Mouse (Mus musculus) liver, postnatal 0 days (tissue): ENCODE measurements around the gene Gm20388. TPM values are rescaled to one million over a fixed set of nuclear protein-coding genes. Genes with fewer than 3 reads are reported as not detected.

Experiments
- ATAC-seq: fragments of 200-750 bp; cut with Nextera tagmentation; 2 replicates; pipeline ENCODE4 v1.8.0; 2017; ENCODE audit warnings: mild to moderate bottlenecking, moderate library complexity
- DNase-seq: peaks from one replicate; pipeline ENCODE4 v3.0.0-alpha.2; 2016
- H3K27ac ChIP-seq: fragments of 300-500 bp; sonication (generic); 2 replicates; pipeline ENCODE4 v1.5.1; 2014; ENCODE audit warnings: antibody characterized with exemption, moderate library complexity, mild to moderate bottlenecking, low read depth
- H3K27me3 ChIP-seq: fragments of 300-500 bp; sonication (generic); 2 replicates; pipeline ENCODE4 v1.6.1; 2014; ENCODE audit warnings: low read length, control low read depth, mixed read lengths; ENCODE audit not compliant: insufficient read depth
- H3K36me3 ChIP-seq: fragments of 300-500 bp; sonication (generic); replicated peaks from 2 replicates; pipeline ENCODE4 v1.6.1; 2014; ENCODE audit warnings: mild to moderate bottlenecking, control low read depth, low read length, moderate library complexity, mixed read lengths; ENCODE audit not compliant: insufficient read depth
- H3K4me1 ChIP-seq: fragments of 300-500 bp; sonication (generic); 2 replicates; pipeline ENCODE4 v1.6.1; 2014; ENCODE audit warnings: antibody characterized with exemption, mild to moderate bottlenecking, control low read depth; ENCODE audit not compliant: insufficient read depth
- H3K4me2 ChIP-seq: fragments of 300-500 bp; sonication (generic); 2 replicates; pipeline ENCODE4 v1.6.1; 2014; ENCODE audit warnings: low read depth, mild to moderate bottlenecking, low read length, moderate library complexity, mixed read lengths
- H3K4me3 ChIP-seq: fragments of 300-500 bp; sonication (generic); 2 replicates; pipeline ENCODE4 v1.5.1; 2014; ENCODE audit warnings: low read depth, low read length
- H3K9ac ChIP-seq: fragments of 300-500 bp; sonication (generic); replicated peaks from 2 replicates; pipeline ENCODE4 v1.6.1; 2014; ENCODE audit warnings: mild to moderate bottlenecking, moderate library complexity
- H3K9me3 ChIP-seq: fragments of 300-500 bp; sonication (generic); 2 replicates; pipeline ENCODE4 v1.6.1; 2016; ENCODE audit warnings: mild to moderate bottlenecking, control low read depth, low read length, mixed read lengths
- CTCF ChIP-seq: sonication (generic); IDR thresholded peaks from 2 replicates; pipeline ENCODE4 v1.5.1; 2016; ENCODE audit warnings: antibody characterized with exemption, low read depth
- EP300 ChIP-seq: IDR thresholded peaks from 2 replicates; pipeline ENCODE4 v1.6.1; 2016; ENCODE audit warnings: antibody characterized with exemption, low read depth, mild to moderate bottlenecking
- WGBS: fragments of 180-500 bp; shearing (Covaris S2); extraction: QIAGEN DNeasy Blood & Tissue Kit; methylation state at CpG from one replicate; pipeline ENCODE4 v1.1.7; 2014; ENCODE audit not compliant: insufficient replicate concordance; 5-methylcytosine and 5-hydroxymethylcytosine counted together
- polyA plus RNA-seq: library from polyadenylated mRNA; unstranded; fragments of >200 nt; fragmentation: Nextera tagmentation; extraction: Ambion mirVana; gene quantifications from 2 replicates; pipeline ENCODE4 v1.2.1, GENCODE M21; 2015

Gene Gm20388
- polyA plus RNA-seq, 1 experiment from 2014 or later, result not detected

DNA sequence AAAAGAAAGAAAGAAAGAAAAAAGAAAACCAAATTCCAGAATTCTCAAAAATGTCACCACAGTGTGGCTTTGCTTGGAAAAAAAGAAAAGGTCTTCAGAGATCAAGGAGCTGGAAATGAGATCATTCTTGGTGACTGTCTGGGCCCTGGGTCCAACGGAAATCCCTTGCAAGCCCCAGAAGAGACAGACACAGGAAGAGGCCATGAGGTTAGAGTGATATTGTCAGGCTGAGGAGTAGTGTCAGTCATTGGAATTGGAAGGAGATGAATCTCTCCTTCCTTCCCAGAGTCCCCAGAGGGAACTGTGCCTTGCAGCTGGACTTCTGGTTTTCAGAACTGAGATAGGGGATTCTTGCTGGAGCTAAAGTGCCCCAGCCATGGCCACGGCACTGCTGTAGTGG, 788.9 kb downstream of the Gm20388 start:
- Histone ChIP-seq H3K27me3 (no peaks in the 10 kb centered on the region), H3K4me3 (no peak overlapping the region), H3K9me3 (no peaks in the 10 kb centered on the region), H3K36me3 (no peaks in the 10 kb centered on the region), H3K27ac (peak overlapping the region; percentile 48; the same call in 1 of the 2 replicates), H3K9ac (no peak overlapping the region), H3K4me1 (peaks cover 12% of the 10 kb centered on the region), H3K4me2 (no peak overlapping the region)
- DNase-seq (no peak), ATAC-seq (0 out of 2 replicates have a peak, but pooled peaks have one; percentile 15)
- TF ChIP-seq EP300 (no peak), CTCF (no peak)
- 41% methylated on average over 2 of the region's 2 CpGs for WGBS

DNA sequence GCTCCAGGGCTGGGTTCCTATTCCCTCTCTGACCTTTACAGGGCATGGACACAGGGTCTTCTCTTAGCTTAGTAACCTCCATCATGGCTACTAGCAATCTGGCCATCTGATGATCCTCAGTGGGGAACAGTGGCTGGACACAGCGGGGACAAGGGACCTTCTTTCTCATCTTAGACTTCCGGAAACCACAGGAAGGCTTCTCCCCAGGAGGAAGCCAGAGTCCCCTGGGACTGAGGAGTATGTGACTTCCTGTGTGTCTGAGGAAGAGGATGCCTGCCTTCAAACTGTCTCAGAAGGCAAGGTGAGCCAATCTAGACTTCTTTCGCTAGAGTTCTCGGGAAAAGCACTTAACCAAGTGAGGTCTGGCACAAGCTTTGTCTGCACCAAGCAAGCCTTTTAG, 789.4 kb downstream of the Gm20388 start:
- WGBS, result 43% methylated on average over 4 of the region's 4 CpGs
- Histone ChIP-seq H3K36me3 (no peaks in the 10 kb centered on the region), H3K9ac (no peak overlapping the region), H3K4me3 (no peak overlapping the region), H3K4me2 (no peak overlapping the region), H3K27ac (peak overlapping the region; percentile 48; the same call in 1 of the 2 replicates), H3K9me3 (no peaks in the 10 kb centered on the region), H3K4me1 (peaks cover 12% of the 10 kb centered on the region), H3K27me3 (no peaks in the 10 kb centered on the region)
- TF ChIP-seq EP300 (no peak), CTCF (no peak)
- ATAC-seq, result no peak
- DNase-seq, result no peak

DNA sequence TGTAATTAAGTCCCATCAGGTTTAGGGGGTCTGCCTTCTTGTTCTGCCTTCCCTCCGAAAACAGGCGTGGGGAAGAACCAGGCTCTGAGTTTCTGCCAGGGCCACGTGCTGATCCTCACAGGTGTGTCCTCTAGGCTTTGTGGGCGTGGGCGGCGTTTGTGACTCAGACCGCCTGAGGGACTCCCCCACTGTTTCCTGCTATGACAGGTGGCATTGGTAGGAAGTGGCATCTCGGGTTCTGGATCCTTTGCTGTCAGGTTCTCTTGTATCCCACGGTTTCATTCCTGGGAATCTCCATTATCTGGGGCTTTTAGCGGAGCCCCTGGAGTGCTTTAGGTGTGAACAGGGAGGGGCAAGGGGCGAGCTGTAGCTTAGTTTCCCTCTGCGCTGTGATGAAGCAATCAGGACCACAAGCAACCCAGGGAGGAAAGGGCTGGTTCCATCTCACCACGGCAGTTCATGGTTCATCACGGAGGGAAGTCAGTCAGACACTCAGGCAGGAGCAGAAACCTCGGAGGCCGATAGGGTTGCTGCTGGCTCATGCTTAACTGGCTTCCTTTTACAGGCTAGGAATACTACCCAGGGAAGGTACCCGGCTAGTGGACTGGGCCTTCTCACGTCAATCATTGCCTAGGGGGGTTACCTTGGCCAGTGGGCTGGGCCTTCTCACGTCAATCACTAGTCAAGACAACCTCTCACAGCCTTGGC, 791.3 kb downstream of the Gm20388 start:
- Histone ChIP-seq H3K27ac (no peak overlapping the region), H3K4me1 (peaks cover 12% of the 10 kb centered on the region), H3K36me3 (no peaks in the 10 kb centered on the region), H3K9ac (no peak overlapping the region), H3K4me3 (no peak overlapping the region), H3K27me3 (no peaks in the 10 kb centered on the region), H3K4me2 (0 out of 2 replicates have a peak overlapping the region, but pooled peaks have one; percentile 6), H3K9me3 (no peaks in the 10 kb centered on the region)
- ATAC-seq, result 0 out of 2 replicates have a peak, but pooled peaks have one; percentile 13
- TF ChIP-seq CTCF (no peak), EP300 (no peak)
- 28% methylated on average over 19 of the region's 19 CpGs for WGBS
- no peak for DNase-seq

DNA sequence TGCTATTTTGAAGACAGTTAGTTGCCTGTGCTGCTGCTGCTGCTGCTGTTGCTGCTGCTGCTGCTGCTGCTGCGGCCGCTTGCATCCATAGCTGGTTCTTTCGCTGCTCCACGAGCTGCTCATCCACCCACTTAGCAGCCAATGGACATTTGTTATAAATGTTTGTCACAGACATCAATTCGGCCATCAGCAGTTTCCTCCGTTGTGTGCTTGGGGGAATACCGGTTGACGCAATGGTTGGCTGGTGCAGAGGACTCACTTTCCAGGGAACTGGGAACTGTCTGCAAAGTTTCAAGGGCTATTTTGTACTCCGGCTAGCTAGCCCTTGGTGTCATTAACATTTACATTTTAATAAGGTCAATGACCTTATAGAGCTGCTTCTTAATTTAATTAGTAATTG, 793.6 kb downstream of the Gm20388 start:
- H3K27me3 ChIP-seq, result no peaks in the 10 kb centered on the region
- no peak for TF ChIP-seq EP300
- TF ChIP-seq CTCF, result no peak
- ATAC-seq (no peak), DNase-seq (no peak)
- no peaks in the 10 kb centered on the region for H3K9me3 ChIP-seq
- H3K4me2 ChIP-seq, result no peak overlapping the region
- H3K4me3 ChIP-seq, result no peak overlapping the region
- H3K27ac ChIP-seq, result no peak overlapping the region
- no peak overlapping the region for H3K9ac ChIP-seq
- H3K36me3 ChIP-seq, result no peaks in the 10 kb centered on the region
- 67% methylated on average over 9 of the region's 9 CpGs for WGBS
- peaks cover 12% of the 10 kb centered on the region; the same call in 1 of the 2 replicates for H3K4me1 ChIP-seq

DNA sequence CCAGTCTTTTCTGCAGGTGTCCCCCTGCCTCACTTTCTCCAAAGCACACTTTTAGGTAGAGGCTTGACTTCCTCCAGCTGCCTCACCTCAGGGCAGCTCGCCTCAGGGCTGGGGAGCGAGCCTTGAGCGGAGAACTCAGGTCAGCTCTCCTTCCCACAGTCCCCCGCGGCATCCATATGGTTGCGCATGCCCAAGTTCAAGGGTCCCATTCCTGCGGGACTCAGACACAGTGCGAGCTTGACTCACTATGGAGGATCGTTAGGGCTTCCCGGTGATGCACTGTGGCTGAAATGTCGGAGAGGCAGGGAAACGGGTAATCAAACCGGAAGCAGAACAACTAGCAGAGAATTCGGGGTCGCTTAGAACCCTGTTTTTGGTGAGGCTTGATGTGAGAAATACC, 794.5 kb downstream of the Gm20388 start:
- ATAC-seq (no peak), DNase-seq (no peak)
- Histone ChIP-seq H3K4me1 (peaks cover 6% of the 10 kb centered on the region; the same call in 1 of the 2 replicates), H3K27ac (no peak overlapping the region), H3K36me3 (no peaks in the 10 kb centered on the region), H3K9me3 (no peaks in the 10 kb centered on the region), H3K27me3 (no peaks in the 10 kb centered on the region), H3K9ac (no peak overlapping the region), H3K4me2 (no peak overlapping the region), H3K4me3 (no peak overlapping the region)
- 78% methylated on average over 15 of the region's 15 CpGs for WGBS
- TF ChIP-seq CTCF (no peak), EP300 (no peak)

DNA sequence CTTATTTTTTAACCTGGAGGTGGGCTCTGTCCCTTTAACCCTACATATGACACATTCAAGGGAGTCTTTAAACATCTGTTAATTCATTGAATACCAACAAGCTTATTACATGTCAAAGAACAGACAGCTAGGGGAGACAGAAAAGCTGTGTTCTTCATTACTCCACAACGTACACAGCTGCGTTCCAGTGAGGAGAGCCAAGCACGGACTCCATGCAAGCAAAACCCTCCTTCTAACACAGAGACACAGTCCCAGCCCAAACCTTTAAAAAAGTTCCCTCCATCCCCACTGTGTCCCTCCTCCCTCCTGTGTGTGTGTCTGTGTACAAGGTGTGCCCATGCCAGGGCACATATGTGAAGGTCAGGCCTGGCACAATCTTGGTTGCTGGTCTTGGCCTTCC, 795.6 kb downstream of the Gm20388 start:
- no peak for ATAC-seq
- 81% methylated on average over 3 of the region's 3 CpGs for WGBS

More for the DNA sequence above, 795.6 kb downstream of the Gm20388 start:
- Histone ChIP-seq H3K4me1 (0 out of 2 replicates have a peak, but pooled peaks cover 2% of the 10 kb centered on the region), H3K4me3 (no peak overlapping the region), H3K27me3 (no peaks in the 10 kb centered on the region), H3K9ac (no peak overlapping the region), H3K27ac (no peak overlapping the region), H3K9me3 (no peaks in the 10 kb centered on the region), H3K4me2 (no peak overlapping the region), H3K36me3 (no peaks in the 10 kb centered on the region)
- TF ChIP-seq CTCF (no peak), EP300 (no peak)
- no peak for DNase-seq
